In the genomic region with DNA sequence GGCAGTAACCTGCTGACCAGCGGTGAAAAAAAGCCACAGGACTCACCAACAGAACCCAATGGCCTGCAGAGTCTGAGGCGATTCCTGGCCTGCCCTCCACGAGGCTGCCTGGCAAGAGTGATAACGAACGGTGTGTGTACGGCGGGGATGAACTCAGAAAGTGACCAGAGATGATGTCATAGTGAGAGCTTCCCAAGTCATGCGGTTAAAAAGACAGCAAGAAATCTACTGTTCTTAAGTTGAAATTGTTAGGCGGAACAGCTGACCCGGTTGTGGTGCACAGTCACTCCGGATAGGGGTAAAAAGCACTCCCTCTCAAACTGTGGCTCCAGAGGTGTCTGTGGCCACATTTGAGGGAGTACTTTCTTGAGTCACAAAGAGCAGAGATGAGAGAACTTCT, we compare ENCODE assay signal across 30 mouse cellular contexts. TPM values are rescaled to one million over a fixed set of nuclear protein-coding genes. Genes with fewer than 3 reads are reported as not detected.
DNase-seq lines count a peak whose midpoint lies in the region; ATAC-seq and TF ChIP-seq lines count a peak whose summit lies in the region.
"Had no signal": no experiment of that assay in that cellular context is flagged by ENCODE, and none has a peak within 500 bp of the region (broad histone marks: within the 10 kb centered on the region; RNA-seq: fewer than 3 reads in every experiment).

No protein-coding gene starts in this region.

- peaks cover 0 to 3% of the 10 kb centered on the region in 2 experiments for H3K36me3 ChIP-seq in CH12.LX (replicated peaks in 1 of 2; ENCODE audit: control insufficient read depth in 1 of 2, insufficient read depth in 1 of 2, low read length in 1 of 2)
- H3K36me3 ChIP-seq in stomach, postnatal 0 days (ENCODE audit: control insufficient read depth, insufficient read depth, low read length), result no peaks in the 10 kb centered on the region
- H3K36me3 ChIP-seq: embryonic facial prominence, embryonic 10.5 days; embryonic facial prominence, embryonic 13.5 days; forebrain, embryonic 12.5 days; forebrain, embryonic 15.5 days; heart, embryonic 10.5 days; heart, embryonic 13.5 days; hindbrain, embryonic 12.5 days; hindbrain, embryonic 15.5 days had no signal

- dilution Hi-C loops in CH12.LX (cut with MboI; ENCODE audit: extremely low pct_ligation_motif_present, extremely low pct_unique_long_range_greater_than_20kb, low sequenced_read_pairs), result no loop called here

- TF ChIP-seq CTCF in CH12.LX (conservative IDR thresholded peaks at IDR 0.05 in 1 of 2, IDR thresholded peaks at IDR 0.05 in 1 of 2; ENCODE audit: low read depth in 2 of 2, low read length in 2 of 2), result no peak
- no peak for TF ChIP-seq CTCF in Patski (IDR thresholded peaks at IDR 0.05)
- TF ChIP-seq CTCF in stomach, postnatal 0 days (IDR thresholded peaks at IDR 0.05; ENCODE audit: low read depth), result no peak

- intact Hi-C loops in heart, postnatal 36 days (cut with DNase I), result no loop called here

- H3K9ac ChIP-seq in CH12.LX (ENCODE audit: insufficient read depth, low read depth), result no peak overlapping the region
- no peak overlapping the region for H3K9ac ChIP-seq in stomach, postnatal 0 days (ENCODE audit: low read length)
- H3K9ac ChIP-seq: embryonic facial prominence, embryonic 13.5 days; forebrain, embryonic 12.5 days; forebrain, embryonic 15.5 days; heart, embryonic 13.5 days; hindbrain, embryonic 12.5 days; hindbrain, embryonic 15.5 days had no signal

- WGBS in stomach, postnatal 0 days, result 75% methylated on average over 11 of the region's 11 CpGs

- in situ Hi-C loops in CH12.LX (cut with MboI; ENCODE audit: low pct_ligation_motif_present, low pct_unique_long_range_greater_than_20kb, low sequenced_read_pairs) (no loop called here), Patski (cut with MboI; ENCODE audit: low pct_unique_long_range_greater_than_20kb) (no loop called here)

- no peak for TF ChIP-seq RAD21 in CH12.LX (IDR thresholded peaks at IDR 0.05; ENCODE audit: low read depth, low read length)

- ATAC-seq in Patski, result peak; percentile 4
- ATAC-seq in stomach, postnatal 0 days (ENCODE audit: low FRiP score, low TSS enrichment), result no peak
- ATAC-seq: activated CD4-positive, CD25-positive, alpha-beta regulatory T cell, adult 4 months; forebrain, embryonic 15.5 days; intestine, postnatal 0 days had no signal

- peaks cover 5% of the 10 kb centered on the region for H3K9me3 ChIP-seq in CH12.LX (replicated peaks; ENCODE audit: low read length)
- H3K9me3 ChIP-seq in stomach, postnatal 0 days (ENCODE audit: control insufficient read depth, low read length), result no peaks in the 10 kb centered on the region
- H3K9me3 ChIP-seq: embryonic facial prominence, embryonic 10.5 days; embryonic facial prominence, embryonic 13.5 days; forebrain, embryonic 12.5 days; forebrain, embryonic 15.5 days; heart, embryonic 10.5 days; heart, embryonic 13.5 days; hindbrain, embryonic 15.5 days had no signal

- H3K4me3 ChIP-seq in CH12.LX (replicated peaks in 1 of 3; ENCODE audit: low read depth in 2 of 3, low read length in 2 of 3, poor library complexity in 1 of 3), result no peak overlapping the region
- no peak overlapping the region for H3K4me3 ChIP-seq in stomach, postnatal 0 days (ENCODE audit: low read depth, low read length)
- H3K4me3 ChIP-seq: embryonic facial prominence, embryonic 10.5 days; embryonic facial prominence, embryonic 13.5 days; erythroblast, embryonic 14.5 days; forebrain, embryonic 12.5 days; forebrain, embryonic 15.5 days; heart, adult 2 months; heart, embryonic 10.5 days; heart, embryonic 13.5 days; hindbrain, embryonic 12.5 days; hindbrain, embryonic 15.5 days had no signal

- peaks cover 0 to 4% of the 10 kb centered on the region in 2 experiments; a peak in 1 of 4 replicates for H3K4me1 ChIP-seq in CH12.LX (ENCODE audit: control insufficient read depth in 1 of 2, insufficient read depth in 2 of 2)
- no peaks in the 10 kb centered on the region; the same call in 1 of the 2 replicates for H3K4me1 ChIP-seq in stomach, postnatal 0 days (replicated peaks; ENCODE audit: control insufficient read depth, insufficient read depth)
- H3K4me1 ChIP-seq: forebrain, embryonic 15.5 days; heart, embryonic 13.5 days; hindbrain, embryonic 12.5 days; hindbrain, embryonic 15.5 days had no signal

- TF ChIP-seq EP300 in CH12.LX (IDR thresholded peaks at IDR 0.05; ENCODE audit: low read length), result peak; percentile 60
- TF ChIP-seq EP300 in stomach, postnatal 0 days (optimal IDR thresholded peaks at IDR 0.05), result no peak

- no peaks in the 10 kb centered on the region for H3K27me3 ChIP-seq in CH12.LX (replicated peaks)
- H3K27me3 ChIP-seq in Patski, result no peaks in the 10 kb centered on the region
- H3K27me3 ChIP-seq in stomach, postnatal 0 days (ENCODE audit: control insufficient read depth, insufficient read depth, low read length), result no peaks in the 10 kb centered on the region
- H3K27me3 ChIP-seq: forebrain, embryonic 12.5 days; forebrain, embryonic 15.5 days; heart, embryonic 13.5 days; hindbrain, embryonic 12.5 days; hindbrain, embryonic 15.5 days had no signal

- peak overlapping the region; percentile 62; the same call in 1 of the 2 replicates for H3K4me2 ChIP-seq in CH12.LX (ENCODE audit: insufficient read depth, low read depth, poor library complexity, severe bottlenecking)
- no peak overlapping the region for H3K4me2 ChIP-seq in stomach, postnatal 0 days (replicated peaks; ENCODE audit: low read depth)
- H3K4me2 ChIP-seq: embryonic facial prominence, embryonic 13.5 days; forebrain, embryonic 12.5 days; forebrain, embryonic 15.5 days; heart, embryonic 13.5 days; hindbrain, embryonic 12.5 days; hindbrain, embryonic 15.5 days had no signal

- H3K79me2 ChIP-seq in CH12.LX (replicated peaks; ENCODE audit: control insufficient read depth, extremely low read depth, insufficient read depth, poor library complexity, severe bottlenecking), result no peaks in the 10 kb centered on the region

- POLR2A ChIA-PET in Patski (lab: Charles Lee), result interaction anchor here (1.0 kb wide), 1 partner anchor 10 kb away, joined by 3 read pairs; no protein-coding TSS in a partner anchor

- CTCF ChIA-PET in Patski (lab: Charles Lee), result interaction anchor here (1.3 kb wide), 1 partner anchor 11 kb away, joined by 3 read pairs; a partner anchor contains a TSS

- DNase-seq in heart, adult 11 months, result peak; percentile 36
- DNase-seq in heart, postnatal 36 days, result no peak
- no peak for DNase-seq in CH12.LX (ENCODE audit: extremely low read depth)
- DNase-seq in Patski (ENCODE audit: low read depth, low spot score), result no peak
- no peak for DNase-seq in stomach, postnatal 0 days (ENCODE audit: low spot score)
- no peak for DNase-seq in layer of hippocampus, postnatal 10 days (ENCODE audit: low spot score in 2 of 2)
- DNase-seq: adrenal gland, adult 8-10 months; adrenal gland, postnatal 25 days; cerebellum, adult 11-12 months; cerebellum, adult 8-10 months; cerebellum, postnatal 10 days; cerebellum, postnatal 36 days; embryo, embryonic 11 days; gastrocnemius, postnatal 25 days; heart, adult 2 months; heart, postnatal 14 days had no signal

- TF ChIP-seq POLR2A in CH12.LX (IDR thresholded peaks at IDR 0.05; ENCODE audit: low read depth, low read length), result no peak

- H3K27ac ChIP-seq in CH12.LX (ENCODE audit: insufficient read depth, low read depth), result no peak overlapping the region
- no peak overlapping the region for H3K27ac ChIP-seq in stomach, postnatal 0 days (replicated peaks)
- H3K27ac ChIP-seq: embryonic facial prominence, embryonic 10.5 days; embryonic facial prominence, embryonic 13.5 days; forebrain, embryonic 12.5 days; forebrain, embryonic 15.5 days; heart, adult 2 months; heart, embryonic 10.5 days; heart, embryonic 13.5 days; hindbrain, embryonic 12.5 days; hindbrain, embryonic 15.5 days had no signal

TF ChIP-seq in CH12.LX, 34 proteins besides CTCF, POLR2A, EP300 and RAD21:
- TF ChIP-seq MXI1 (IDR thresholded peaks at IDR 0.05; ENCODE audit: low read depth, low read length) (no peak), JUN (IDR thresholded peaks at IDR 0.05; ENCODE audit: insufficient read depth, low read depth, low read length) (peak; percentile 69; the same call in 1 of the 2 replicates), SIN3A (IDR thresholded peaks at IDR 0.05; ENCODE audit: low read length) (no peak), IRF4 (IDR thresholded peaks at IDR 0.05; ENCODE audit: low read depth, low read length) (peak; percentile 66), KAT2A (IDR thresholded peaks at IDR 0.05; ENCODE audit: insufficient replicate concordance, low read length) (no peak), JUND (conservative IDR thresholded peaks at IDR 0.05; ENCODE audit: low read depth, low read length) (peak; percentile 35; the same call in 1 of the 2 replicates), UBTF (IDR thresholded peaks at IDR 0.05; ENCODE audit: low read depth, low read length) (no peak), BHLHE40 (IDR thresholded peaks at IDR 0.05; ENCODE audit: low read depth, low read length) (0 out of 2 replicates have a peak, but pooled peaks have one; percentile 10), CHD2 (IDR thresholded peaks at IDR 0.05; ENCODE audit: low read length) (no peak), ETS1 (conservative IDR thresholded peaks at IDR 0.05; ENCODE audit: low read depth, low read length) (peak; percentile 48; the same call in 1 of the 2 replicates), GABPA (IDR thresholded peaks at IDR 0.05; ENCODE audit: insufficient replicate concordance, low read depth, low read length) (no peak)

RNA-seq across cellular contexts. Expression of a gene that starts 10.8 kb away (rescaled TPM):
- total RNA-seq in heart, postnatal 36 days (2021), result under 1 TPM in 1 of 2 experiments, not detected in 1; 0.33 TPM
- total RNA-seq in CH12.LX (2012; rRNA removed), result 1.4 and 1.5 TPM in 2 replicates
- 2.8 and 3.2 TPM in 2 replicates for total RNA-seq in CH12.LX (2014; rRNA removed)
- polyA plus RNA-seq in CH12.LX (2012; ENCODE audit: insufficient read length, low read depth), result 3.9 and 4.2 TPM in 2 replicates
- polyA plus RNA-seq in Patski (2021), result not detected
- polyA plus RNA-seq in stomach, postnatal 0 days (2015; fragmentation: Nextera tagmentation; extraction: Ambion mirVana), result 6.0 and 6.9 TPM in 2 replicates
- 1 to 10 TPM; 4.5 to 5.2 TPM for total RNA-seq in layer of hippocampus, postnatal 10 days (2021)
- polyA plus RNA-seq: erythroblast, embryonic 14.5 days had no signal

RNA-seq across cellular contexts. Expression of a gene that starts 29.5 kb away (rescaled TPM):
- under 1 TPM in 1 of 2 experiments, not detected in 1; 0.79 TPM for total RNA-seq in heart, postnatal 36 days (2021)
- 1.3 and 1.9 TPM in 2 replicates for total RNA-seq in CH12.LX (2012; rRNA removed)
- 2.3 and 2.7 TPM in 2 replicates for total RNA-seq in CH12.LX (2014; rRNA removed)
- 2.3 and 3.1 TPM in 2 replicates for polyA plus RNA-seq in CH12.LX (2012; ENCODE audit: insufficient read length, low read depth)
- not detected for polyA plus RNA-seq in Patski (2021)
- 0.07 and 0.08 TPM in 2 replicates for polyA plus RNA-seq in stomach, postnatal 0 days (2015; fragmentation: Nextera tagmentation; extraction: Ambion mirVana)
- total RNA-seq in layer of hippocampus, postnatal 10 days (2021), result 1 to 10 TPM in 1 of 2 experiments, under 1 TPM in 1; 0.57 to 1.2 TPM
- total RNA-seq: gastrocnemius, adult 8-10 months; gastrocnemius, postnatal 25 days had no signal
- polyA plus RNA-seq: brain, embryonic 14.5 days; embryonic facial prominence, embryonic 10.5 days; erythroblast, embryonic 14.5 days; heart, embryonic 13.5 days; heart, embryonic 16.5 days; hindbrain, embryonic 12.5 days; hindbrain, embryonic 15.5 days; intestine, postnatal 0 days had no signal

RNA-seq across cellular contexts. Expression of a gene that starts 37.3 kb away (rescaled TPM):
- 1 to 10 TPM; 4.0 to 4.9 TPM for total RNA-seq in heart, postnatal 36 days (2021)
- 2.0 and 2.2 TPM in 2 replicates for total RNA-seq in CH12.LX (2012; rRNA removed)
- total RNA-seq in CH12.LX (2014; rRNA removed), result 1.2 TPM in 2 replicates
- 1.3 and 2.3 TPM in 2 replicates for polyA plus RNA-seq in CH12.LX (2012; ENCODE audit: insufficient read length, low read depth)
- 147 TPM for polyA plus RNA-seq in Patski (2021)
- polyA plus RNA-seq in stomach, postnatal 0 days (2015; fragmentation: Nextera tagmentation; extraction: Ambion mirVana), result 2.4 TPM in 2 replicates
- 1 to 10 TPM; 2.6 to 3.2 TPM for total RNA-seq in layer of hippocampus, postnatal 10 days (2021)
- polyA plus RNA-seq: activated CD4-positive, CD25-positive, alpha-beta regulatory T cell, adult 4 months; erythroblast, embryonic 14.5 days had no signal
